Mouse (Mus musculus): ENCODE measurements around the gene Chd9. TPM values are rescaled to one million over a fixed set of nuclear protein-coding genes. Genes with fewer than 3 reads are reported as not detected.

Gene Chd9
- polyA plus RNA-seq, 1 experiment = not detected

DNA sequence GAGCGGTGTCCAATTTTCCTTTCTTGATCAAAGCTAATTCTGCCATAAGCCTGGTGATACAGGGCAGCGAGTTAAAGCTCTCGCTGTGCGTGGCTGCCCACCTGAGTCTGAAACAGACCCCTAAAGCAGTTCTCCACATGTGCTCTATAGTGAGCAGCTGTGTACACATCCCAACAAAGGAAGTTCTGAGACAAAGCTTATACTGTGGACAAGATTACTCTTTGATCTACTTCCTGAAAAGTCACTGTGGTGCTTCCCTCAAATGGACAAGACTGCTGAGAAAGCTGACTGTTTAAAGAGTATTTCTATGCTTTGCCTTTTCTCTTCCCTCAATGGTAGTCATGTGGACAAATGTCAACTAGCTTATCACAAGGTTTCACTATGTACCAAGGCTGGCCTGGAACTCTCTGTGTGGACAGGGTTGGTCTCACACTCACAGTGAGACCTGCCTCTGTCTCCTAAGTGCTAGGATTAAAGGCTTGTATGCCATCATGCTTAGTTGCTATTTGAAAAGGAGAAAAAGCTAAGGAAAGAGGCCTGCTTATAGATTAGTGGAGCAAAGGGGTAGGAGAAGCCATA, 110.3 kb downstream of the Chd9 start:
- no peaks in the 10 kb centered on the region for H3K4me1 ChIP-seq (ENCODE audit: control insufficient read depth, insufficient read depth, low read length)
- no peak overlapping the region for H3K4me3 ChIP-seq (ENCODE audit: insufficient read depth, low read depth, low read length)
- H3K27ac ChIP-seq (ENCODE audit: insufficient read depth, low read depth, low read length) = no peak overlapping the region
- WGBS = 88% methylated on average over 4 of the region's 4 CpGs
- no peak for TF ChIP-seq CTCF (IDR thresholded peaks at IDR 0.05; ENCODE audit: insufficient read depth, low read depth, low read length)
- no peak for TF ChIP-seq POLR2A (IDR thresholded peaks at IDR 0.05; ENCODE audit: insufficient read depth, low read depth, low read length)

- no peaks in the 10 kb centered on the region for H3K4me1 ChIP-seq (ENCODE audit: control insufficient read depth, insufficient read depth, low read length)
- no peak overlapping the region for H3K4me3 ChIP-seq (ENCODE audit: insufficient read depth, low read depth, low read length)
- 67% methylated on average over 1 of the region's 1 CpGs for WGBS
- TF ChIP-seq CTCF (IDR thresholded peaks at IDR 0.05; ENCODE audit: insufficient read depth, low read depth, low read length) (no peak), POLR2A (IDR thresholded peaks at IDR 0.05; ENCODE audit: insufficient read depth, low read depth, low read length) (no peak)
- no peak overlapping the region for H3K27ac ChIP-seq (ENCODE audit: insufficient read depth, low read depth, low read length)
Observed at GRCm38 (mm10) chr8:90939867-90940266, 111.7 kb downstream of the Chd9 start.

DNA sequence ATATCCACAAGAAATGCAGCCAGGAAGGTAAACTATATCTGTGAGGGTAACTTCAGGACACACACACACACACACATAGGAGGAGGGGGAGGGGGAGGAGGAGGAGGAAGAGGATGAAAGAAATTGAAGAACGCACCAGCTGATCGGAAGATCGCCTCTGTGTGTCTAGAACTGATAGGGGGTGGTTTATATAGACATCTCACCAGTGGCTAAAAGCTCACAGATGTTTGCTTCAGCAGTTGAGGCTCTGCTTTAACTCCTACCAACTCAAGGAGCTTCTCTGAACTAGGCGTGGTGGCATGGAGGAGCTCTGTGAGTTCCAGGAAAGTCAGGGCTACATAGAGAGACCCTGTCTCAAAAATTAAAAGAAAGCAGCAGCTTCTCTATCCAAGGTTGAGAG, 115.6 kb downstream of the Chd9 start:
- no peak overlapping the region for H3K4me3 ChIP-seq (ENCODE audit: insufficient read depth, low read depth, low read length)
- 71% methylated on average over 4 of the region's 4 CpGs for WGBS
- TF ChIP-seq POLR2A (IDR thresholded peaks at IDR 0.05; ENCODE audit: insufficient read depth, low read depth, low read length) = no peak
- no peaks in the 10 kb centered on the region; the same call in 1 of the 2 replicates for H3K4me1 ChIP-seq (ENCODE audit: control insufficient read depth, insufficient read depth, low read length)
- no peak overlapping the region for H3K27ac ChIP-seq (ENCODE audit: insufficient read depth, low read depth, low read length)

DNA sequence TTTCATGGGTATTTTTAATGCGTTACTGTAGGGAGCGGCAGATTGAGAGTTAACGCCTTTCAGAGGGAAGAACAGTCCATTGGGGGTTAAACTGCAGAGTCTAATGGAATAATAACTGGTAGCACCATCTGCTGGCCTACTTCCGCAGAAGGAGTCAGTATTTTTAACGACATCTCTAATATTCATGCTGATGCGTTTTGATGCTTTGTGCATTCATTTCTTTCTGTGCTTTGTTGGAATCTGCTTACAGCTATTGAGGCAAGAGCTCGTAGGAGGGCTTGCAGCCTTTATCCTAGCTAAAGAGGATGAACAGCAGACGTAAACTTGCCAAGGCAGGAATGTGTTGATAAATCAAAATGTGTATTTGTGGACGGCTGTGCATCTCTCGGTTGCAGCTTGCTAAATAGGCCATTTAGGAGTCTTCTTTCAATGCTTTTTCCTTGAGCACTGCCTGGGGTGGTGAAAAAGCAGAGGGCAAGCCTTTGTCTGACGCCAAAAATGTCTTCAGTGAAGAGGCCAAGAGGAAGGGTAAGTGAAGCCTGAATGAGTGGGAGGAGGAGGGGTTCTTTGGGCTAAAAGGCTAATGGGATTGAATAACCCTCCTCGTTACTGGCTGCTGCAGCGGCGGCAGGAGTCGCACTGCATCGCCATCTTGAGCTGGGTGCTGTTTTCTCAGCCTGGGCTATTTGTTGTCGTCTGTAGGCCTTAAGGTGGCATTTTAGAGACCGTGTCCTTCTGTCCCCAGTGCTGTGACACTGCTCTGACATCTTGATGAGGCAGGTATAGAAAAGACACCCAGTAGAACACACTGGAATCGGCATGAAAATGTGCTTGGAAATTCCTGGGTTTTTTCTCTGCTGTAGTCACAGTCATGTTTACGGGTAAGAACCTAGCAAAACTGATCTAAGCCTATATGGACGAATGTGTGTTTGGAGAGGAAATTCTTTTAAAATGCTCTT, 126.9 kb downstream of the Chd9 start:
- Histone ChIP-seq H3K4me1 (ENCODE audit: control insufficient read depth, insufficient read depth, low read length) (peaks cover 5% of the 10 kb centered on the region), H3K4me3 (ENCODE audit: insufficient read depth, low read depth, low read length) (peak overlapping the region; percentile 51), H3K27ac (ENCODE audit: insufficient read depth, low read depth, low read length) (peak overlapping the region; percentile 100)
- under 1% methylated on average over 21 of the region's 21 CpGs for WGBS
- TF ChIP-seq POLR2A (IDR thresholded peaks at IDR 0.05; ENCODE audit: insufficient read depth, low read depth, low read length) (0 out of 2 replicates have a peak, but pooled peaks have one; percentile 37), CTCF (IDR thresholded peaks at IDR 0.05; ENCODE audit: insufficient read depth, low read depth, low read length) (no peak)

DNA sequence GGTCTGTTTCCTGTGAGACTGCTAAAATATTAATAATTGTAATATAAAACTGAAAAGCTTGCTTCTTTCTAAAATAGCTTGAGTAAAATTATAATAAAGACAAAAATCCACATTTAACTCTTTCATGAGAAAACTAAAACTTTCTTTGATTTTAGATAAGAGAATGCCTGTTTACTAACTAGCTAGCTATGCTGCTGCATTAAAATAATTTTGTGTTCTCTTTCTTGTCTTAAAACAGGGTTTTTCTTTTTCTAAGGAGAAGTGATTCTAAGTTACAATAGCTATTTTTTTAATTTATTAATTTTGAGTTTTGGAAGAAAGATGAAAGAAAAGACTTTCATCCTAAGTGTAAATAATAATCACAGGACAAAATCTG, 127.6 kb downstream of the Chd9 start:
- Histone ChIP-seq H3K4me3 (ENCODE audit: insufficient read depth, low read depth, low read length) (no peak overlapping the region), H3K4me1 (ENCODE audit: control insufficient read depth, insufficient read depth, low read length) (peaks cover 9% of the 10 kb centered on the region), H3K27ac (ENCODE audit: insufficient read depth, low read depth, low read length) (peak overlapping the region; percentile 100; the same call in 1 of the 2 replicates)
- TF ChIP-seq CTCF (IDR thresholded peaks at IDR 0.05; ENCODE audit: insufficient read depth, low read depth, low read length) = no peak
- no peak for TF ChIP-seq POLR2A (IDR thresholded peaks at IDR 0.05; ENCODE audit: insufficient read depth, low read depth, low read length)

- H3K4me3 ChIP-seq (ENCODE audit: insufficient read depth, low read depth, low read length) = peak overlapping the region; percentile 17
- 5% methylated on average over 9 of the region's 9 CpGs for WGBS
- H3K27ac ChIP-seq (ENCODE audit: insufficient read depth, low read depth, low read length) = no peak overlapping the region
- TF ChIP-seq CTCF (IDR thresholded peaks at IDR 0.05; ENCODE audit: insufficient read depth, low read depth, low read length) (no peak), POLR2A (IDR thresholded peaks at IDR 0.05; ENCODE audit: insufficient read depth, low read depth, low read length) (no peak)
- peaks cover 10% of the 10 kb centered on the region for H3K4me1 ChIP-seq (ENCODE audit: control insufficient read depth, insufficient read depth, low read length)
Observed at GRCm38 (mm10) chr8:90956390-90956789, 128.2 kb downstream of the Chd9 start.

- H3K4me3 ChIP-seq (ENCODE audit: insufficient read depth, low read depth, low read length) = no peak overlapping the region
- no peak overlapping the region for H3K27ac ChIP-seq (ENCODE audit: insufficient read depth, low read depth, low read length)
- peaks cover 13% of the 10 kb centered on the region for H3K4me1 ChIP-seq (ENCODE audit: control insufficient read depth, insufficient read depth, low read length)
- no peak for TF ChIP-seq POLR2A (IDR thresholded peaks at IDR 0.05; ENCODE audit: insufficient read depth, low read depth, low read length)
Observed at GRCm38 (mm10) chr8:90957711-90958110, 129.6 kb downstream of the Chd9 start.

- H3K4me3 ChIP-seq (ENCODE audit: insufficient read depth, low read depth, low read length) = no peak overlapping the region
- no peak overlapping the region for H3K27ac ChIP-seq (ENCODE audit: insufficient read depth, low read depth, low read length)
- WGBS = 88% methylated on average over 4 of the region's 4 CpGs
- no peak for TF ChIP-seq POLR2A (IDR thresholded peaks at IDR 0.05; ENCODE audit: insufficient read depth, low read depth, low read length)
- TF ChIP-seq CTCF (IDR thresholded peaks at IDR 0.05; ENCODE audit: insufficient read depth, low read depth, low read length) = no peak
- H3K4me1 ChIP-seq (ENCODE audit: control insufficient read depth, insufficient read depth, low read length) = peaks cover 13% of the 10 kb centered on the region
Observed at GRCm38 (mm10) chr8:90959721-90960120, 131.6 kb downstream of the Chd9 start.

DNA sequence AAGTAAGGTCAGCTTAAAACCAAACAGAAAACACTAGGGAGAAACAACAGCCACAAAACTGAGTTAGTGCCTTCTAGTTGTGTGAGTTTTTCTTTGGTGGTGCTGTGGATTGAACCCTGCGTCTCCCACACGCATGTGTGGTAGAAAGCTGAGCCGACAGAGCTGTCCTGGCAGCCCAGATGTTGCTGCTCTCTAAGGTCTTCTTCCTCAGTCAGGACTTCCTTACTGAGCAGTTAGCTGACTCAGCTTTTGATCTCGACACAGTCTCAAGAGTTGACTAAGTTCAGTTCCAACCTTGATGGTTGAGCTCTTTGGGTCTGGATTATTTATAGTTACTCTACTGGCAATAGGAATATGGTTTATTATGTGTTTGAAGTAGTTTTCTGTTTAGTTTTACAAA, 133.5 kb downstream of the Chd9 start:
- H3K4me1 ChIP-seq (ENCODE audit: control insufficient read depth, insufficient read depth, low read length) = peaks cover 13% of the 10 kb centered on the region
- TF ChIP-seq POLR2A (IDR thresholded peaks at IDR 0.05; ENCODE audit: insufficient read depth, low read depth, low read length) = no peak
- no peak overlapping the region for H3K27ac ChIP-seq (ENCODE audit: insufficient read depth, low read depth, low read length)
- WGBS = 34% methylated on average over 4 of the region's 4 CpGs
- H3K4me3 ChIP-seq (ENCODE audit: insufficient read depth, low read depth, low read length) = no peak overlapping the region

Data from olfactory bulb, adult 2 months (tissue).